Mouse (Mus musculus): ENCODE results near the gene Cd93.

The Cd93 gene

GRCm38 (mm10) chr2:148441421-148441820 lies 1.9 kb downstream of the Cd93 start:
- no peak for DNase-seq

- DNase-seq, result no peak
Measured at GRCm38 (mm10) chr2:148439691-148440276, 3.6 kb downstream of the Cd93 start.

GRCm38 (mm10) chr2:148436285-148436684 lies 7.1 kb downstream of the Cd93 start:
- no peak for DNase-seq

- no peak for DNase-seq
Measured at GRCm38 (mm10) chr2:148432346-148432745, 11.0 kb downstream of the Cd93 start.

GRCm38 (mm10) chr2:148430941-148431340 lies 12.4 kb downstream of the Cd93 start:
- no peak for DNase-seq

- no peak for DNase-seq
Measured at GRCm38 (mm10) chr2:148429001-148429505, 14.3 kb downstream of the Cd93 start.

GRCm38 (mm10) chr2:148428523-148428922 lies 14.8 kb downstream of the Cd93 start:
- DNase-seq, result no peak

GRCm38 (mm10) chr2:148427553-148427952 lies 15.8 kb downstream of the Cd93 start:
- no peak for DNase-seq

- no peak for DNase-seq
Measured at GRCm38 (mm10) chr2:148425709-148426382, 17.5 kb downstream of the Cd93 start.

GRCm38 (mm10) chr2:148421706-148422105 lies 21.7 kb downstream of the Cd93 start:
- no peak for DNase-seq

- no peak for DNase-seq
Measured at GRCm38 (mm10) chr2:148421112-148421511, 22.3 kb downstream of the Cd93 start.

GRCm38 (mm10) chr2:148419776-148420175 lies 23.6 kb downstream of the Cd93 start:
- no peak for DNase-seq

GRCm38 (mm10) chr2:148419151-148419550 lies 24.2 kb downstream of the Cd93 start:
- DNase-seq, result no peak

- no peak for DNase-seq
Measured at GRCm38 (mm10) chr2:148409821-148410220, 33.5 kb downstream of the Cd93 start.

- peak; percentile 65 for DNase-seq
Measured at GRCm38 (mm10) chr2:148409141-148409540, 34.2 kb downstream of the Cd93 start.

GRCm38 (mm10) chr2:148408761-148409120 lies 34.6 kb downstream of the Cd93 start:
- no peak for DNase-seq

GRCm38 (mm10) chr2:148407870-148408760 lies 35.2 kb downstream of the Cd93 start, which contains the start of gene Thbd:
Thbd (minus strand) TSS chr2:148408188.
- peak; percentile 30 for DNase-seq

GRCm38 (mm10) chr2:148406971-148407869 lies 36.1 kb downstream of the Cd93 start:
- DNase-seq, result peak; percentile 30

- DNase-seq, result peak; percentile 36
Measured at GRCm38 (mm10) chr2:148406160-148406970, 37.0 kb downstream of the Cd93 start.

- no peak for DNase-seq
Measured at GRCm38 (mm10) chr2:148404906-148405305, 38.5 kb downstream of the Cd93 start.

GRCm38 (mm10) chr2:148402227-148402626 lies 41.1 kb downstream of the Cd93 start:
- DNase-seq, result no peak
